Mouse (Mus musculus): ENCODE measurements around the gene Gm9999. TPM values are rescaled to one million over a fixed set of nuclear protein-coding genes. Genes with fewer than 3 reads are reported as not detected.

Gm9999 gene
- not detected for total RNA-seq (2018; cell fraction: chromatin; rRNA removed)
- not detected for total RNA-seq (2018; cell fraction: cytosol; rRNA removed)
- not detected for total RNA-seq (2018; cell fraction: nucleus; rRNA removed)
- polyA plus RNA-seq (2018) = not detected in 3 replicates

DNA sequence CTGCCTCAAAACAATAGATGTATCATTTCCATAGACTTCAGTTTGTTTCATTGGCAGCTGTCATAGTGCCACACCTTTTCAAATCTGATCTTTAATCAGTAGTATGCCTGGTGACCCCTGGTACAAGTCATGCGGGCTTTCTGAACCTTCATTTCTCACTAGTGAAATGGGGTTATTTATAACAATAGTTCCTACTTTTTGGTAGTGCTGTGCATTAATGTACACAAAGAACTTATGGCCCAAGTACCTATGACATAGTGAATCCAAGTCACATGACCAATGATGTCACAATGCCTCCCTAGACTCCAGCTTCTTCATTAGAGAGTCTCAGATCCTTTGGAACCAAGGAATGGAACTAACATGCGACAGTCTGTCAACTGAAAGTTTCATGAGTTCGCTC lies at the start of gene Gm9999:
Gene Gm9999 (plus strand): TSS at position 301 of the 400 bp plus-strand sequence.
- H3K79me2 ChIP-seq (ENCODE audit: inconsistent target) = no peaks in the 10 kb centered on the region
- H3K36me3 ChIP-seq (ENCODE audit: inconsistent target) = no peaks in the 10 kb centered on the region
- H3K27ac ChIP-seq = no peak within 1 kb of the TSS
- WGBS (ENCODE audit: missing documents) = 100% methylated on average over 3 of the region's 3 CpGs
- H3K4me3 ChIP-seq (ENCODE audit: inconsistent target) = no peak within 1 kb of the TSS

DNA sequence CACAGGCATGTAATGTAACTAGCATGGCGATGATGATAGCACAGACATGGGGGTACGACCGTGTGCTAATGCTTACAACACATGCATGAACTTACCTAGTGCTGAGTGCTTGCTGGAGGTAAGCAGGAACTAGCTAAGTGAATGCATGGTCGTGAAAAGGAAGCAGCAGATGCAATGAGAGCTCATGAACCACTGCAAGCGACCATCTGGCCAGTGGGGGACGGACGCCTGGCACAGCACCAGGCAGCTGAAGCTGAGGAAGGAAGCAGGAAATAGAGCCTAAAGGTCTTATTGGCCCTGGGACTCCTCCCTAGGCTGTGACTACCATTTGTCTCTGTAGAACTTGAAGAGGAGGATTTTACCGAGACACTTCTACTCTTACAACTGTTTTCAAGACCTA lies 48.6 kb upstream of the Gm9999 start:
- no peak overlapping the region for H3K27ac ChIP-seq
- no peaks in the 10 kb centered on the region for H3K79me2 ChIP-seq (ENCODE audit: inconsistent target)
- 48% methylated on average over 8 of the region's 8 CpGs for WGBS (ENCODE audit: missing documents)
- H3K36me3 ChIP-seq (ENCODE audit: inconsistent target) = peaks cover 36% of the 10 kb centered on the region
- H3K4me3 ChIP-seq (ENCODE audit: inconsistent target) = no peak overlapping the region

DNA sequence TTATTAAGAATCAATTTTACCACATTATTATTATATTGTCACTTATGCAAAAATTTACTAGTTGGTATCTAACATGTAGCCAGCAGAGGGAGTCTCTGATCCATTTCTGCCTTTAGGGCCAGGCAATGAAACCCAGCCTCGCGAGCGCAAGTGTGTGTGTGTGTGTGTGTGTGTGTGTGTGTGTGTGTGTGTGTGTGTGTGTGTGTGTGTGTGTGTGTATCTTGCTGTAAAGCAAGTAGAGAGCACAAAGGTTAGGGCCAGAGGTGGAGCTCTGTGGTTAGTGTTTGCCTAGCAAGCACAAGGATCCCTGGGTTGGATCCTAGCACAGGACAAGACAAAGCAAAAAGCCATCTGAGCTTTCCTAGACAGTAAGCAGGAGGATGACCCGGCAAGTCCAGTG lies 47.5 kb upstream of the Gm9999 start:
- no peak overlapping the region for H3K4me3 ChIP-seq (ENCODE audit: inconsistent target)
- peaks cover 38% of the 10 kb centered on the region for H3K36me3 ChIP-seq (ENCODE audit: inconsistent target)
- no peak overlapping the region for H3K27ac ChIP-seq
- 67% methylated on average over 3 of the region's 4 CpGs for WGBS (ENCODE audit: missing documents)
- no peaks in the 10 kb centered on the region for H3K79me2 ChIP-seq (ENCODE audit: inconsistent target)

DNA sequence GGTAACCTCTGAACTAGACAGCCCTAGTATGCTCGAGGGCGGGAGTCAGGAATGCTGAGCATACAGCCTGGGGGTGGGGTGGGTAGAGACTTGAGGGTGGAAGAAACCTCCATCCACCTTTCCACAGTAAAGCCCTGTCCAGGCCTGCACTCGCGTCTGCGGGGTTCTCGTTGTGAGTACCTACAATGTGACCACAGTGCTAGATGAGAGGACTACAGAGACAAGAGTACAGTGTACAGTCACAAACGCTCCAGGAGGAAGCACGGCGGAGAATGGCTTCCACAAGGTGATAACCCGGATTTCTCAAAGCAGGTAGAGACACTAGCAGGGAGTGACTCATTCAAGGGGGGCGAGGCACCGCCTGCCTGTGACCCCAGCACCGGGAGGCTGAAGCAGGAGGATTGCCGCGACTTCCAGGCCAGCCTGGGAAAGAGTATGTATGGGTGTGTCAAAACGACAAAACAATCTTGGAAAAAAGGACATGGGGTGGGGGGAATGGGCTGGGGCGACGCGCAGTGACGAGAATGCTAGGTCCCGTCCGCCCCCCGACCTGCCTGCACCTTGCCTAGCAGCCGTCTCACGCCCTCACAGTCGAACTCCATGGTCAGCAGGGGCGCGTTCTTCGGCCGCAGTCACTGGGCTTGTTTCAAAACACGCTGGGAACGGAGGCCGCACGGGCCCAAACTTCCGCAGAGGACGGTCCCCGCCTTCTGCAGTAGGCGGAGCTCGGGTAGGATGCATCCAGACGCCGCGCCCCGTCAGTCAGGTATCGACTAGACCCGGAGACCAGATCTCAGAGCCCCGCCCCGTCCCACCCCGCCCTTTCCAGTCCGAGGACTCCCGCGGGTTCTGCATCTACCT lies 25.3 kb upstream of the Gm9999 start, which contains the start of gene Uevld:
Gene Uevld (minus strand): TSS at position 697 of the 861 bp plus-strand sequence.
- H3K79me2 ChIP-seq (ENCODE audit: inconsistent target) = peaks cover 26% of the 10 kb centered on the region; the same call in 1 of the 2 replicates
- peaks cover 12% of the 10 kb centered on the region; the same call in 1 of the 2 replicates for H3K36me3 ChIP-seq (ENCODE audit: inconsistent target)
- peak within 1 kb of the TSS; percentile 95 for H3K4me3 ChIP-seq (ENCODE audit: inconsistent target)
- H3K27ac ChIP-seq = peak within 1 kb of the TSS; percentile 62
- under 1% methylated on average over 50 of the region's 51 CpGs for WGBS (ENCODE audit: missing documents)

DNA sequence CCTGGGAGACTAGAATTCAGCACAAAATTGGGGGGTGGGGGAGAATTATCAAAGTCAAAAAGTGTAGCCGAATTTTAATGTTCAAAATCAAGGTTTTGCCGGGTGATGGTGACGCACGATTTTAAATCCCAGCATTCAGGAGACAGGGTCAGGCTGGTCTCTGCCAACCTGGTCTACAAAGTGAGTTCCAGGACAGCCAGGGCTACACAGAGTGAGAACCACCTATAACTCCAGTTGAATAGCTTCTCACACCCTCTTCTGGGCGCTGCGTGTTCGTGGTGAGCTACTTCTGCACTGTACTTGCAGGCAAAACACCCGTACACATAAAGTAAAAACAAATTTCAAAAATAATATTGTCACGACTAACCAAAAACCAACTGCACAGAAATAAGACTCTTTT lies 24.5 kb upstream of the Gm9999 start:
- Histone ChIP-seq H3K27ac (no peak overlapping the region), H3K4me3 (ENCODE audit: inconsistent target) (peak overlapping the region; percentile 95), H3K79me2 (ENCODE audit: inconsistent target) (peaks cover 26% of the 10 kb centered on the region; the same call in 1 of the 2 replicates), H3K36me3 (ENCODE audit: inconsistent target) (peaks cover 5% of the 10 kb centered on the region; the same call in 1 of the 2 replicates)
- 18% methylated on average over 9 of the region's 9 CpGs for WGBS (ENCODE audit: missing documents)

DNA sequence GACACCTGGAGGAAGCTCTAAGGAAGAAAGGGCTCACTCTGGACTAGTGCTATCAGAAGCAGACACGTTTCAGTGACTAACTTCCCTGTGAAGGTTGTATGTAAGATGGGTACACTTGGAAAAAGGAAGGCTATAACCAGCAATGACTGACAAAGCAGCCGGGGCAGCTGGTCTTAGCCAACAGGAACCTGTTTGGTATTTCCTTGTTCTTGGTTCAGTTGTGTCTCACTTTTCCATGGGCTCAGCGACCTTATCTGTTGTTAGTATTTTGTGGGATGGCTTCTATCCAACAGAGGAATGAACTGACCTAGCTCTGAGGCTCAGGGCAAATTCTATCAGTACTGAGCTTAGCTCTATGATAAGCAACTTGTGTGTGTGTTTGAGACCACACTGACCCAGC lies 22.4 kb upstream of the Gm9999 start:
- Histone ChIP-seq H3K79me2 (ENCODE audit: inconsistent target) (peaks cover 21% of the 10 kb centered on the region; the same call in 1 of the 2 replicates), H3K27ac (no peak overlapping the region), H3K36me3 (ENCODE audit: inconsistent target) (no peaks in the 10 kb centered on the region), H3K4me3 (ENCODE audit: inconsistent target) (no peak overlapping the region)
- WGBS (ENCODE audit: missing documents) = 38% methylated on average over 3 of the region's 3 CpGs

DNA sequence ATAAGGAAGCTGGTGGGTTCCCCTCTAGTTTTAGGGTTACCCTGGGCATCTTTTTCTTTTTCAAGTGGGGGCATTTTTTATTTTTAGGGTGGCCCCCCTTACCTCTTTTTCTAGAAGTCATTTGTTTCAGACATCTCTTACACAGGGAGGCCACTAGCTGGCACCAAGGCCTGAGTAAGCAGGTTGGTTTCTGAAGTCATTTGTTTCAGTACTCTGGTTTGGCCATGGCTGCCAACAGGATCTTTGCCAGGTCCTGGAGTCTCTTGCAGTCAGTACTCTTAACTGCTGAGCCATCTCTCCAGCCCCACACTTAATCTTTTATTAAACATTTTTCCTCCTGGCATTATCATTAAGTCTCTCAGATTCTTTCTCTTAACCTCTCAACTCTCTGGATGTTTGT lies 21.2 kb upstream of the Gm9999 start:
- H3K79me2 ChIP-seq (ENCODE audit: inconsistent target) = peaks cover 10% of the 10 kb centered on the region; the same call in 1 of the 2 replicates
- H3K4me3 ChIP-seq (ENCODE audit: inconsistent target) = no peak overlapping the region
- H3K36me3 ChIP-seq (ENCODE audit: inconsistent target) = no peaks in the 10 kb centered on the region
- H3K27ac ChIP-seq = no peak overlapping the region

DNA sequence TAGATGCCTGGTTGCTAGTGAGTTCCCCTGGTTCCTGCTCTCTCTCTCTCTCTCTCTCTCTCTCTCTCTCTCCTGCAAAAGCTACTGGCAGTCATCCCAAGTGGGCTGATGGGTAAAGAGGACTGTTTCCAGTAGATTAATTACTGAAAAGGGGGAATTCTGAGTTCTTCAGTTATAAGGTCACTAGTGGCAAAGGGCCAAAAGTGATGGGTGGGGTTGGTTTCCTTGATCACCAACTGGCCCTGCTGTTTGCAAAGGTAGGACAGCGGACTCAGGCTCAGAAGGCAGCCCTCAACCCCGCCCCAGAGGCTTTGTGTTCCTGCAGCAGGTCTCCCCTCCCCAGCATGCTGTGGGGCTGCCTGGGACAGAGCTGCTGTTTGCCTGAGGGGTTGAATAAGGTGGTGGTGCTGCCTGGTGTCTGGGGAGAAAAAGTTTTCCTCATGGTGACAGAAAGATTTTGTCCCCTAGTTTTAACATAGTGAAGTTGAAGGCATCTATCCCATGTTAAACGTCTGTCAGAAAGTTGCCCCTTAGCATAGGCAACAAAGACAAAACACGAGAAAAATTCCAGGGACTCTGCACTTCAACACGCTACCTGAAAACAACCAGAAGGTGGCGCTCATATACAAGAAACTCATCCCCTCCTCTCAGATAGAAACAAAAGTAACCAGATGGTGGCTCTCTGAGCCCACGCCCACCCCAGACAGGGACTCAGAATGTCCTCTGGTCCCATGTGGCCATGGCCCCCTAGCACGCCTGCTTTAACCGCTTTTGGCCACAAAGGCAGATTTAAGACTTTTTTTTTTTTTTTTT lies 20.4 kb upstream of the Gm9999 start:
- Histone ChIP-seq H3K36me3 (ENCODE audit: inconsistent target) (no peaks in the 10 kb centered on the region), H3K79me2 (ENCODE audit: inconsistent target) (peaks cover under 1% of the 10 kb centered on the region; the same call in 1 of the 2 replicates), H3K4me3 (ENCODE audit: inconsistent target) (no peak overlapping the region), H3K27ac (no peak overlapping the region)
- 5% methylated on average over 9 of the region's 9 CpGs for WGBS (ENCODE audit: missing documents)

DNA sequence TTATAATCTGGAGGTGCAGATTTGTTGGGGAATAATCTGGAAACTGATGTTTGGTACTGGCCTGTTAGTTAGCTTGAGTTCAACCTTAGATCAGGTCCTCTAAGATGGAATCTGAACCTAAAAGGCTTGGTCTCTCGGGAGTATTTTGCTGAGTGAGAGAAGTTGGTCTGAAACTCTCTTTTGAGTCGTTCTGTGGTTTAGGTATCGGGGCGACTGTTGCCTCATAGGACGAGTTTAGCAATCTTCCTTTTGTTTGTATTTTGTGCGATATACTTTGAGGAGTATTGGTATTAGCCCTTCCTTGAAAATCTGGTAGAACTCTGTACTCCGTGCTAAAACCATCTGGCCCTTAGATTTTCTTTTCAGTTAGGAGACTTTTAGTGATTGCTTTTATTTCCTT lies 19.3 kb upstream of the Gm9999 start:
- WGBS (ENCODE audit: missing documents) = 13% methylated on average over 7 of the region's 7 CpGs
- no peaks in the 10 kb centered on the region for H3K79me2 ChIP-seq (ENCODE audit: inconsistent target)
- no peak overlapping the region for H3K4me3 ChIP-seq (ENCODE audit: inconsistent target)
- no peak overlapping the region for H3K27ac ChIP-seq
- no peaks in the 10 kb centered on the region for H3K36me3 ChIP-seq (ENCODE audit: inconsistent target)

DNA sequence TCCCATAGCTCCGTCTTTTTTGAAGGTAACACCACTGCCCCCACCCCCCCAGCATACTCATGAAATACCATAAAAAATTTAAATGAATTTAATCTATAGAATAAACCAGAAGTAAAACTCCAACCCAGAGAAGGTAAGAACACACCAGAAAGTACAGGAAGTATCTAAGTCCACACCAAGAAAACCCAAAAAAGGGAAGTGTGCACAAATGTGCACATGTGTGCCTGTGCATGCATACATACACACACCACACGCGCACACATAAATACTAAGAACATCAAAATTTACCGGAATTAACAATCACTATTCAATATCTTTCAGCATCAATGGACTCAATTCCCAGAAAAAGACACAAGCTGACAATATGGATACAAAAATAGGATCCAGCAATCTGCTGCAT lies 13.5 kb upstream of the Gm9999 start:
- WGBS (ENCODE audit: missing documents) = 82% methylated on average over 4 of the region's 4 CpGs
- Histone ChIP-seq H3K4me3 (ENCODE audit: inconsistent target) (no peak overlapping the region), H3K79me2 (ENCODE audit: inconsistent target) (no peaks in the 10 kb centered on the region), H3K27ac (no peak overlapping the region), H3K36me3 (ENCODE audit: inconsistent target) (no peaks in the 10 kb centered on the region)

DNA sequence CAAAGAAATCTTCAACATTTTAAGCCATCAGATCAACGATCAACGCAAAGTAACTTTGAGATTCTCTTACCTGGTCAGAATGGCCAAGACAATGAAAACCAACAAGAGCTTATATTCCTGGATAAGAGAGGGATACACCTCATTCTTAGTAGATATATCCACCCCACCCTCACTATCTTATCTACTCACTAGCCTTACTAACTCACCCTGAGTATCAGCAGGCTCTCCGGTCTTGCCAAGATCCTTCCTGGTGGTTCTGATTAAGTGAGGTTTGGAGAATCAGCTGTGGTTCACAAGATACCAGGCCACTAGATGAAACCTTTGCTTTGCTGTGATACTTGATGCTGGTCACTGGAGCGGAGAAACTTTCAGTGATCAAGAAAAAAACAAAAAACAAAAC lies 8.7 kb upstream of the Gm9999 start:
- H3K36me3 ChIP-seq (ENCODE audit: inconsistent target) = no peaks in the 10 kb centered on the region

DNA sequence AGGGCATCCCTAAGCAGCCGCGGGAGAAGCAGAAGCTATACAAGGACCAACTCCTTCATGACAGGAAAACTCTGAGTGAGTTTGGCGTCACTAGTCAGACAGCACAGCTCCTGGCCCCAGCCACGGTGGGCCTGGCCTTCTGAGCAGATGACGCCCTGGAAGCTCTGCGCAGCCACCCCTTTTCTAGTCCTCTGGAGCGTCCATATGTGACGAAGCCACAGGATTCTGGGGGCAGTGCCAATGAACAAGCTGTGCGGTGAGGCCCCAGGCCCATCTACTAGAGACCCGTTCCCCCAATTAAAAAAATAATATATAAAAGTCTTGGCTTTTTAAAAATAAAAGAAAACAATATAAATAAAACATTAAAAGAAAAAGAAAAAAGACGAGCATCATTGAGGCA lies 7.9 kb upstream of the Gm9999 start:
- H3K4me3 ChIP-seq (ENCODE audit: inconsistent target) = no peak overlapping the region
- no peaks in the 10 kb centered on the region for H3K79me2 ChIP-seq (ENCODE audit: inconsistent target)
- H3K27ac ChIP-seq = no peak overlapping the region
- H3K36me3 ChIP-seq (ENCODE audit: inconsistent target) = no peaks in the 10 kb centered on the region
- 91% methylated on average over 11 of the region's 11 CpGs for WGBS (ENCODE audit: missing documents)

More for the DNA sequence above, 8.7 kb upstream of the Gm9999 start:
- H3K79me2 ChIP-seq (ENCODE audit: inconsistent target) = no peaks in the 10 kb centered on the region
- no peak overlapping the region for H3K27ac ChIP-seq
- no peak overlapping the region for H3K4me3 ChIP-seq (ENCODE audit: inconsistent target)
- WGBS (ENCODE audit: missing documents) = 97% methylated on average over 3 of the region's 4 CpGs

DNA sequence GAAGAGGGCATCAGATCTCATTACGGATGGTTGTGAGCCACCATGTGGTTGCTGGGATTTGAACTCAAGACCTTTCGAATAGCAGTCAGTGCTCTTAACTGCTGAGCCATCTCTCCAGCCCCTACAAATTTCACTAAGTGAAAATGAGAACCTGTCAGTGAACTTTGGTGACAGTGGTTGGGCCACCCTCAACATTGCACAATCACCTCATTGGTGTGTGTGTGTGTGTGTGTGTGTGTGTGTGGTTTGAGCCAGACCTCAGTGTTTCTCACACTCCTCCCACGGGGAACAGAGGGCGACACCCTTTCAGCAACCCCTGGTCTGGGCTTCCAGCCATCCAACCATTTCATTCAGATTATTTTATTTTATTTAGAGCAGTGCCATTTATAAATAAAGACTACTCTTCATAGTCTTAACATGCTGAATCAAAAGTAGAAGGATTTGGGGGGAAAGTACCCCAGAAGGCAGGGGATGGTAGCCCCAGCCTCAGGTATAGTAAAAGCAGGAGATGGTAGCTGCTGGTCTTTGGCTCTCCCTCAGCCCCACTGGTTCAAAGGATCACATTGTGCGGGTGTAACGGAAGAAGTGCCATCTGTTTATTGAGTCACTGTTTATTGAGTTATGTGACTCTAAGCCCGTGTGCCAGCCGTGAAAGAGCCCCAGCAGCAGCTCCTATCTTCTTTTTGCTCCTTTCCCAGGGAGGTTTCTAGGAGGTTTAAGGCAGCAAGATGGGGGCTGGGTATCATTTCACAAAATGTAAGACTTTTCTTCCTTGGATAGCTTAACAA lies 2.5 kb downstream of the Gm9999 start:
- Histone ChIP-seq H3K4me3 (ENCODE audit: inconsistent target) (no peak overlapping the region), H3K36me3 (ENCODE audit: inconsistent target) (no peaks in the 10 kb centered on the region; the same call in 1 of the 2 replicates), H3K27ac (no peak overlapping the region), H3K79me2 (ENCODE audit: inconsistent target) (no peaks in the 10 kb centered on the region)
- WGBS (ENCODE audit: missing documents) = 51% methylated on average over 5 of the region's 8 CpGs

DNA sequence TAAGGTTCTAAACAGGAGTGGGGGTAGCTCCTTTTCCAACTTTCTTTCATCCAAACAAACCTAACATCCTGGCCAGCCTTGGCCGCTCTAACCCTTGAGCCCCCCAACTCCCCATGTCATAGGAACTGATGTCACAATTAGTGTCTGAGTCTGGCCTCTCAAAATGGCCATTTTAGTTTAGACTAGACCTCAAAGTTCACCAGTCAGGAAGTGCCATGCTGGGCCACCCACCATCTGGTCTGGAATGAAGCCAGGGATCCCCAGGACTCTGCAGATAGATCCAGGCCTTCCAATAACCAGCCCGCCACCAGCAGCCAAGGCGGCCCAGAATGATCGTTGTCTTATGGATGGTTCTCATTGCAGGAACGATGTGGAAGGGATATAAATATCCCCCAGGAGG lies 3.3 kb downstream of the Gm9999 start:
- no peaks in the 10 kb centered on the region for H3K79me2 ChIP-seq (ENCODE audit: inconsistent target)
- H3K36me3 ChIP-seq (ENCODE audit: inconsistent target) = peaks cover 2% of the 10 kb centered on the region; the same call in 1 of the 2 replicates
- no peak overlapping the region for H3K4me3 ChIP-seq (ENCODE audit: inconsistent target)
- no peak overlapping the region for H3K27ac ChIP-seq
- WGBS (ENCODE audit: missing documents) = 52% methylated on average over 5 of the region's 5 CpGs

Data from macrophage (primary cell).